Mouse (Mus musculus) right cerebral cortex, postnatal 25 days (tissue): ENCODE data around the gene H2al1b.
"Not testable (repeated sequence)": the region's sequence is repeated elsewhere in the genome, so short reads cannot be mapped to it uniquely, and the experiment has no call there.

Experiments
- DNase-seq: peaks from one replicate; pipeline ENCODE4 v3.0.0; 2022

The H2al1b gene

GRCm38 (mm10) chrX:11302132-11302531 is at the start of gene H2al1b:
H2al1b (plus strand) TSS chrX:11302432.
- not testable (repeated sequence) for DNase-seq

- peak; percentile 53 for DNase-seq
These were observed 48.2 kb upstream of the H2al1b start for GRCm38 (mm10) chrX:11254062-11254461.

- no peak for DNase-seq
These were observed 47.6 kb upstream of the H2al1b start for GRCm38 (mm10) chrX:11254521-11255207.

- DNase-seq = no peak
These were observed 46.5 kb upstream of the H2al1b start for GRCm38 (mm10) chrX:11255564-11256360.

GRCm38 (mm10) chrX:11264918-11265317 is 37.3 kb upstream of the H2al1b start:
- DNase-seq = no peak

GRCm38 (mm10) chrX:11267791-11268190 is 34.4 kb upstream of the H2al1b start:
- DNase-seq = no peak

- no peak for DNase-seq
These were observed 33.2 kb upstream of the H2al1b start for GRCm38 (mm10) chrX:11269074-11269473.

GRCm38 (mm10) chrX:11273190-11273589 is 29.0 kb upstream of the H2al1b start:
- DNase-seq = no peak

GRCm38 (mm10) chrX:11277083-11277482 is 25.1 kb upstream of the H2al1b start:
- no peak for DNase-seq

- no peak for DNase-seq
These were observed 21.5 kb upstream of the H2al1b start for GRCm38 (mm10) chrX:11280741-11281140.

GRCm38 (mm10) chrX:11288306-11288882 is 13.8 kb upstream of the H2al1b start:
- DNase-seq = no peak

GRCm38 (mm10) chrX:11289244-11289643 is 13.0 kb upstream of the H2al1b start:
- no peak for DNase-seq

- DNase-seq = not testable (repeated sequence)
These were observed 3.3 kb upstream of the H2al1b start, which contains the start of gene H2al1a for GRCm38 (mm10) chrX:11298957-11299356. H2al1a (plus strand) TSS chrX:11299257.

- DNase-seq = not testable (repeated sequence)
These were observed 3.1 kb downstream of the H2al1b start, which contains the start of gene H2al1c for GRCm38 (mm10) chrX:11305355-11305754. H2al1c (plus strand) TSS chrX:11305655.

- DNase-seq = not testable (repeated sequence)
These were observed 6.3 kb downstream of the H2al1b start, which contains the start of gene H2al1d for GRCm38 (mm10) chrX:11308524-11308923. H2al1d (plus strand) TSS chrX:11308824.

GRCm38 (mm10) chrX:11311634-11312033 is 9.4 kb downstream of the H2al1b start, which contains the start of gene H2al1e:
H2al1e (plus strand) TSS chrX:11311934.
- not testable (repeated sequence) for DNase-seq

GRCm38 (mm10) chrX:11314858-11315257 is 12.6 kb downstream of the H2al1b start, which contains the start of gene H2al1f:
H2al1f (plus strand) TSS chrX:11315158.
- DNase-seq = not testable (repeated sequence)

- not testable (repeated sequence) for DNase-seq
These were observed 15.7 kb downstream of the H2al1b start, which contains the start of gene H2al1g for GRCm38 (mm10) chrX:11317956-11318355. H2al1g (plus strand) TSS chrX:11318256.

GRCm38 (mm10) chrX:11321192-11321591 is 19.0 kb downstream of the H2al1b start, which contains the start of gene H2al1h:
H2al1h (plus strand) TSS chrX:11321492.
- DNase-seq = not testable (repeated sequence)

GRCm38 (mm10) chrX:11324359-11324758 is 22.1 kb downstream of the H2al1b start, which contains the start of gene H2al1i:
H2al1i (plus strand) TSS chrX:11324659.
- not testable (repeated sequence) for DNase-seq

GRCm38 (mm10) chrX:11327522-11327921 is 25.3 kb downstream of the H2al1b start, which contains the start of gene H2al1j:
H2al1j (plus strand) TSS chrX:11327822.
- not testable (repeated sequence) for DNase-seq

GRCm38 (mm10) chrX:11345762-11346161 is 43.5 kb downstream of the H2al1b start:
- DNase-seq = no peak

GRCm38 (mm10) chrX:11346756-11347155 is 44.5 kb downstream of the H2al1b start:
- DNase-seq = no peak
